Mouse (Mus musculus) liver, postnatal 0 days (tissue): ENCODE measurements around the gene Ndufb10. TPM values are rescaled to one million over a fixed set of nuclear protein-coding genes. Genes with fewer than 3 reads are reported as not detected.
A peak's percentile ranks its signal among the peaks of the same experiment; 100 is the strongest.

Experiments used
- ATAC-seq: fragments of 200-750 bp; cut with Nextera tagmentation; 2 replicates; pipeline ENCODE4 v1.8.0; 2017; ENCODE audit warnings: mild to moderate bottlenecking, moderate library complexity
- DNase-seq: peaks from one replicate; pipeline ENCODE4 v3.0.0-alpha.2; 2016
- H3K27ac ChIP-seq: fragments of 300-500 bp; sonication (generic); 2 replicates; pipeline ENCODE4 v1.5.1; 2014; ENCODE audit warnings: antibody characterized with exemption, moderate library complexity, mild to moderate bottlenecking, low read depth
- H3K27me3 ChIP-seq: fragments of 300-500 bp; sonication (generic); 2 replicates; pipeline ENCODE4 v1.6.1; 2014; ENCODE audit warnings: low read length, control low read depth, mixed read lengths; ENCODE audit not compliant: insufficient read depth
- H3K36me3 ChIP-seq: fragments of 300-500 bp; sonication (generic); replicated peaks from 2 replicates; pipeline ENCODE4 v1.6.1; 2014; ENCODE audit warnings: mild to moderate bottlenecking, control low read depth, low read length, moderate library complexity, mixed read lengths; ENCODE audit not compliant: insufficient read depth
- H3K4me1 ChIP-seq: fragments of 300-500 bp; sonication (generic); 2 replicates; pipeline ENCODE4 v1.6.1; 2014; ENCODE audit warnings: antibody characterized with exemption, mild to moderate bottlenecking, control low read depth; ENCODE audit not compliant: insufficient read depth
- H3K4me2 ChIP-seq: fragments of 300-500 bp; sonication (generic); 2 replicates; pipeline ENCODE4 v1.6.1; 2014; ENCODE audit warnings: low read depth, mild to moderate bottlenecking, low read length, moderate library complexity, mixed read lengths
- H3K4me3 ChIP-seq: fragments of 300-500 bp; sonication (generic); 2 replicates; pipeline ENCODE4 v1.5.1; 2014; ENCODE audit warnings: low read depth, low read length
- H3K9ac ChIP-seq: fragments of 300-500 bp; sonication (generic); replicated peaks from 2 replicates; pipeline ENCODE4 v1.6.1; 2014; ENCODE audit warnings: mild to moderate bottlenecking, moderate library complexity
- H3K9me3 ChIP-seq: fragments of 300-500 bp; sonication (generic); 2 replicates; pipeline ENCODE4 v1.6.1; 2016; ENCODE audit warnings: mild to moderate bottlenecking, control low read depth, low read length, mixed read lengths
- CTCF ChIP-seq: sonication (generic); IDR thresholded peaks from 2 replicates; pipeline ENCODE4 v1.5.1; 2016; ENCODE audit warnings: antibody characterized with exemption, low read depth
- EP300 ChIP-seq: IDR thresholded peaks from 2 replicates; pipeline ENCODE4 v1.6.1; 2016; ENCODE audit warnings: antibody characterized with exemption, low read depth, mild to moderate bottlenecking
- WGBS: fragments of 180-500 bp; shearing (Covaris S2); extraction: QIAGEN DNeasy Blood & Tissue Kit; methylation state at CpG from one replicate; pipeline ENCODE4 v1.1.7; 2014; ENCODE audit not compliant: insufficient replicate concordance; 5-methylcytosine and 5-hydroxymethylcytosine counted together
- polyA plus RNA-seq: library from polyadenylated mRNA; unstranded; fragments of >200 nt; fragmentation: Nextera tagmentation; extraction: Ambion mirVana; gene quantifications from 2 replicates; pipeline ENCODE4 v1.2.1, GENCODE M21; 2015

The Ndufb10 gene
- polyA plus RNA-seq, 1 experiment from 2014 or later, result 355 TPM

DNA sequence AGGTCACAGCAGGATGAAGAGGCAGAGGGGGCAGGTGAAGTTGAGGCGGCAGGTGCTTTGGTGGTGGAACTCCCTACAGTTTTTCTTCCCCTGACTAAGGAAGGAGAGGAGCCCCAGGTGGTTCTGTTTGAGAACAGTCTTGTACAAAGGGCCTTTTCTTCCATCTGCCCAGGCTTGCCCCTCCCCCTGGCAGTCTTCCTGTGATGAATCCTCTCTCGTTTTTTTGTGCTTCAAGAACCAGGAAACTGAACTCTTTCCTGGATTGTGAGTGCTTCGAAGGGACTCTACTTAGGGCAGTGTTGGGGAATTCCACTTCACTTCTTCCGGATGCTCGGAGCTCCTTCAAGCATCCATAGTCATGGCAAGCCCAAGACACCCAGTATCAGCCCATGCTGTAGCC lies 26.3 kb downstream of the Ndufb10 start:
- no peak overlapping the region for H3K4me2 ChIP-seq
- H3K4me1 ChIP-seq, result peaks cover 18% of the 10 kb centered on the region
- ATAC-seq, result no peak
- peaks cover 33% of the 10 kb centered on the region for H3K36me3 ChIP-seq
- H3K27me3 ChIP-seq, result no peaks in the 10 kb centered on the region
- WGBS, result 32% methylated on average over 5 of the region's 5 CpGs
- DNase-seq, result no peak
- H3K9me3 ChIP-seq, result no peaks in the 10 kb centered on the region
- TF ChIP-seq EP300 (no peak), CTCF (no peak)
- no peak overlapping the region for H3K9ac ChIP-seq
- no peak overlapping the region for H3K4me3 ChIP-seq
- H3K27ac ChIP-seq, result no peak overlapping the region

- H3K4me1 ChIP-seq, result peaks cover 18% of the 10 kb centered on the region
These were observed 28.1 kb downstream of the Ndufb10 start, which contains the start of the genes Gfer and Noxo1 for GRCm38 (mm10) chr17:24696011-24696697. Gene Gfer (minus strand): TSS chr17:24696156. Gene Noxo1 (plus strand): TSS chr17:24696234.

GRCm38 (mm10) chr17:24695326-24696010 lies 28.8 kb downstream of the Ndufb10 start:
- Histone ChIP-seq H3K9me3 (no peaks in the 10 kb centered on the region), H3K4me2 (peak overlapping the region; percentile 96), H3K4me3 (peak overlapping the region; percentile 93), H3K4me1 (peaks cover 18% of the 10 kb centered on the region), H3K9ac (peak overlapping the region; percentile 87), H3K27ac (peak overlapping the region; percentile 92), H3K36me3 (peaks cover 22% of the 10 kb centered on the region), H3K27me3 (peaks cover 8% of the 10 kb centered on the region)
- 10% methylated on average over 43 of the region's 51 CpGs for WGBS
- peak; percentile 46 for ATAC-seq
- DNase-seq, result peak; percentile 42
- no peak for TF ChIP-seq CTCF
- 0 out of 2 replicates have a peak, but pooled peaks have one; percentile 9 for TF ChIP-seq EP300

More at GRCm38 (mm10) chr17:24696011-24696697, 28.1 kb downstream of the Ndufb10 start, which contains the start of the genes Gfer and Noxo1:
- Histone ChIP-seq H3K4me3 (peak within 1 kb of the TSS; percentile 93), H3K9me3 (no peaks in the 10 kb centered on the region), H3K9ac (peak within 1 kb of the TSS; percentile 87), H3K27ac (peak within 1 kb of the TSS; percentile 92), H3K36me3 (peaks cover 29% of the 10 kb centered on the region), H3K27me3 (0 out of 2 replicates have a peak, but pooled peaks cover under 1% of the 10 kb centered on the region), H3K4me2 (peak within 1 kb of the TSS; percentile 96)
- ATAC-seq (peak; percentile 93), DNase-seq (peak; percentile 94)
- 2% methylated on average over 55 of the region's 76 CpGs for WGBS
- TF ChIP-seq EP300 (no peak), CTCF (peak; percentile 35)

DNA sequence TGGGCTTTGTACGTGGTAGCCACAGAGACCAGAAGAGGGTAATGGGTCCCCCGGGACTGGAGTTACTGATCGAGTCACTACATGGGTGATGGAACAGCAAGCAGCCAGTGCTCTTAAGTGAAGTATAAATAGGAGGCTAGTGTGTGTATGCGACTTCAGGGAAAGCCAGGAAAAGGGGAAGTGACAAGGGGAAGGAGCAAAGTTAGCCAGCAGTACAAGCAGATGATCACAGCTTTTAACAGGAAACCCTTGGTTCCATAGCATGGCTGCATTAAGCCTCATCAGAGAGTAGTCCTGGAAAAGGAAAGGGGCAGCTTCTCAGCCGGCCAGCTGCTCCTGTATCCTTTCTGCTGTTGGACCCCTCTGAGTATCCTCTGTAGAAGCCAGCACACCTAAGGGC lies 31.9 kb downstream of the Ndufb10 start:
- Histone ChIP-seq H3K36me3 (peaks cover 15% of the 10 kb centered on the region; the same call in 1 of the 2 replicates), H3K9ac (no peak overlapping the region), H3K4me1 (peaks cover 25% of the 10 kb centered on the region), H3K9me3 (no peaks in the 10 kb centered on the region), H3K4me3 (no peak overlapping the region), H3K4me2 (no peak overlapping the region), H3K27ac (no peak overlapping the region), H3K27me3 (peaks cover 38% of the 10 kb centered on the region)
- DNase-seq (no peak), ATAC-seq (no peak)
- no peak for TF ChIP-seq EP300
- TF ChIP-seq CTCF, result no peak
- WGBS, result 56% methylated on average over 5 of the region's 5 CpGs

DNA sequence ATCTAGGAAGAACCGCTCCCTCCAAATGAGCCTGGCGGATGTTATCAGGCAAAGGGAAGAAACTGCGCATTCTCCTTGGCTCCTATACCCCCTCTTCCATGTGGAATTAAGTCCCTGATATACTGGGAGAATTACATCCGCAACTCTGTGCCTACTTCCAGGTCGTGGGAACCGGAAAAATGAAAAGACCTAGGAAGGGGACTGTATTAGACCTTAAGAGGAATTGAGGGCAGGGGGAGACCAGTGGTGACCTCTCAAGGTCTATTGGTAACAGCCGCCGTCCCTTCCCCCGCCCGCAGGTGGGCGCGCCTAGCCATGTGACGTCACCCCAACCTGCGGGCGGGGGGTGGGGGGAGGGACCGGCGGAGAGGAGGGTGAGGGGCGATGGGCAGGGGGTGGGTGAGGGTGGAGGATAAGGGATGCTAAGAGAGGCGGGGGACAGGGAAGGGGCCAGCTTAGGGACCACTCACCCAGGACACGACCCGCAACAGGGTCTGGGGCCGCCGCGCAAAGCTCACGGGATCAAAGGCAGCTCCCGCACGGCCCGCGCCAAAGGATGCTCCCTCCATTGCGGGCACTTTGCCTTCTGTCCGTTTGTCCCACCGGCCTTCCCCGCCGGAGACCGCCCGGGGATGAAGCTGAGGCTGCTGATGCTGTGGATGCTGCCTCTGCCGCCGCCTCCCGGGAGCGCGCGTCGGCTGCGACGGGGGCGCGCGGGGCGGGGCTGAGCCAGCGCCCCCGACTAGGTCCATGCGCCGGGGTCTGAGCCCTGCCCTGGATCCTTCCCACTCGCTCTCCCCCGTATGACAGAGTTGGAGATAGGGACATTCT lies 34.8 kb downstream of the Ndufb10 start, which contains the start of gene Syngr3:
Gene Syngr3, minus strand, starts transcription at position 705 of the 831 bp plus-strand sequence.
- TF ChIP-seq CTCF, result no peak
- no peak for TF ChIP-seq EP300
- peak within 1 kb of the TSS; percentile 57 for H3K4me2 ChIP-seq
- H3K36me3 ChIP-seq, result peaks cover 15% of the 10 kb centered on the region; the same call in 1 of the 2 replicates
- WGBS, result 1% methylated on average over 47 of the region's 55 CpGs
- H3K4me3 ChIP-seq, result peak within 1 kb of the TSS; percentile 34
- H3K9me3 ChIP-seq, result no peaks in the 10 kb centered on the region
- H3K27ac ChIP-seq, result no peak within 1 kb of the TSS
- peaks cover 18% of the 10 kb centered on the region for H3K4me1 ChIP-seq
- ATAC-seq (no peak), DNase-seq (no peak)
- H3K27me3 ChIP-seq, result peaks cover 41% of the 10 kb centered on the region
- H3K9ac ChIP-seq, result no peak within 1 kb of the TSS
